Mouse (Mus musculus): Measurements from ENCODE around the gene BC061237.
"Not testable (repeated sequence)": the region's sequence is repeated elsewhere in the genome, so short reads cannot be mapped to it uniquely, and the experiment has no call there.

BC061237 gene

DNA sequence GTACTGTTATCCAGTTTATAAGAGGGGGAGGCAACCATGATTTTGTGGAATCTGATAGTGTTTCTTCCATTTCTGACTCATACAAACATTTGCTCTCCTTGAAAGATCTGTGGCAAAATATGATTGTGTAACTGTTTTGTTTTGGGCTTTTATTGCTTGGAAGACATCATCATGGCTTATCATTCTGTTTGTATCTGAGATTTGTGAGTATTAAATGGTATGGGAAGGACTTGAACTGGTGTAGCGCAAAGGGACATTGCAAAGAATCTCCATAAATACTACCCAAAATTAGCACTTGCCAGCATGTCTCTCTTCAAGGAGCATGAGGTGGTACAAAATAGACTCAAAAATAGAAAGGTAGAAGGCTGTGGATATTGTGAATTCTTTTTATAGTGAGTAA is at the start of gene BC061237:
Gene BC061237, plus strand, starts transcription at position 301 of the 400 bp plus-strand sequence.
- not testable (repeated sequence) for DNase-seq (ENCODE audit: low read depth, low spot score)

DNA sequence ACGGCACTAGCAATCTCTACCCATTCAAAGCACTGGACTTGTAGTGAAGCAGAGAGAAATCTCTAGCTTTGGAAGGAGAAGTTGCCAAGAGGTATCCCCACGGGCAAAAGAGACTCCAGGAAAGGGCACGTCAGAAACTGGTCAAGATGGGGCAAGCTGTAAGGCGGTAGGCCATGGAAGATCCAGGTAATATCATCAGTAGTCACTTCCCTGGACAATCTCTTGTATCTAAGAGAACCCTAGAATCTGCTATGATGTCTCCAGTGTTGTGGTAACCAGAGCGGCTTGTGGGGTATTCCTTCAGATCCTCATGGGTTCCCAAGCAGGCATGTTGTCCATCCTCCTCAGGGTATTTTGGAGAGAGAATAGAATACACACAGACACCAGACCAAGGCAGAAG is 25.7 kb downstream of the BC061237 start, which contains the start of gene Gm17093:
Gene Gm17093, plus strand, starts transcription at position 301 of the 400 bp plus-strand sequence.
- not testable (repeated sequence) for DNase-seq (ENCODE audit: low read depth, low spot score)

DNA sequence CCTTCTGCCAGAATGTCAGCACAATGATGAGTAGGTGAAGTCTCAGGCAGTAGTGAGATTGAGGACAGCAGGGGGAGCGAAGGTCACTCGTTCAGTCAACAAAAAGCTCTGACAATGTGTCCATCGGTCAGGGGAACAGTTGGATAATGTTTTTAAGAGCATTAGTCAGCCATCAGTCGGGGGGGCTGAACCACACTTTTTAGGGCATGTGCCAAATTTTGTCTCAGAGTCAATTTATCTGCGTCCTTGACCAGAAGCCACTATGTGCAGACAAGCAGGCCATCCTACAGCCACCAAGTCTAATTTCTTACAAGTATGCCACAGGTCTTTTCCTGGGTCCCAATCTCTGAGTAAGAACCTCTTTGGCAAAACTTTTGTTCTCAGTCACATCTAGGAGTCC is 55.7 kb downstream of the BC061237 start:
- not testable (repeated sequence) for DNase-seq (ENCODE audit: low read depth, low spot score)
